Mouse (Mus musculus) embryonic fibroblast, embryonic 13.5 days (primary cell): ENCODE measurements around the gene Rbm24.

Source experiments
- CTCF ChIP-seq: IDR thresholded peaks from 2 replicates; pipeline ENCODE4 v1.5.1; 2011; ENCODE audit warnings: mild to moderate bottlenecking, control low read depth, low read length, moderate library complexity, borderline replicate concordance; ENCODE audit not compliant: insufficient read depth
- POLR2A ChIP-seq: IDR thresholded peaks from 2 replicates; pipeline ENCODE4 v1.6.1; 2011; ENCODE audit warnings: low read depth, mild to moderate bottlenecking, control low read depth, low read length, moderate library complexity

DNA sequence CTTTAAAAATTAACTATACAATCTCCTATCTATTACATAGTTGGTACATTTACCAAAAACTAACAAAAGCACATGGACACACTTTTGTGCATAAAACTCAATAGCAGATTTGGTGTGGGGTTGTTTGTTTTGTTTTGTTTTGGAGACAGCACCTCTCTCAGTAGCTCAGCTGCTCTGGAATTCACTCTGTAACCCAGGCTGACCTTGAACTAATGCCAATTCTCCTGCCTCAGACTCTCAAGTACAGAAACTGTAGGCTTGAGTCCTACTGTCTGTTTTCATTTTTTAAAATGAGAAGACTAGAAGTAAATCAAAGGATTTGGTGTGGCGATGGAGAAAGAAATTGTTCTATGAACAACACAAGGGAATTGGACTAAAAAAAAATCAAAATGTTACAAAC lies 11.1 kb upstream of the Rbm24 start:
- no peak for TF ChIP-seq POLR2A
- no peak for TF ChIP-seq CTCF
